Comparison of ENCODE assay signal across 23 mouse cellular contexts in genomic region chr12:77179138-77179537, GRCm38 (mm10).
"Had no signal": no experiment of that assay in that cellular context is flagged by ENCODE, and none has a peak within 500 bp of the region (broad histone marks: within the 10 kb centered on the region; RNA-seq: fewer than 3 reads in every experiment).

No protein-coding gene starts in this region.

- H3K9me3 ChIP-seq: liver, embryonic 13.5 days; liver, embryonic 15.5 days; lung, embryonic 15.5 days; midbrain, embryonic 10.5 days; midbrain, embryonic 12.5 days; neural tube, embryonic 13.5 days; neural tube, embryonic 15.5 days; stomach, embryonic 15.5 days had no signal

- DNase-seq: liver, embryonic 13.5 days; liver, postnatal 0 days; lung, adult 2 months; lung, postnatal 14 days; lung, postnatal 36 days; midbrain, embryonic 14.5 days; retina, postnatal 1 day; right cerebral cortex, adult 18-20 months; right cerebral cortex, postnatal 25 days; right cerebral cortex, postnatal 4 days; thymus, adult 2 months; thymus, postnatal 36 days had no signal

- H3K4me3 ChIP-seq: liver, embryonic 13.5 days; liver, embryonic 15.5 days; lung, embryonic 15.5 days; midbrain, embryonic 10.5 days; midbrain, embryonic 12.5 days; myocyte; neural tube, embryonic 13.5 days; neural tube, embryonic 15.5 days; stomach, embryonic 15.5 days had no signal

- H3K4me1 ChIP-seq: liver, embryonic 15.5 days; neural tube, embryonic 15.5 days had no signal

- H3K27me3 ChIP-seq: liver, embryonic 13.5 days; liver, embryonic 15.5 days; lung, embryonic 15.5 days; midbrain, embryonic 12.5 days; neural tube, embryonic 13.5 days; neural tube, embryonic 15.5 days; stomach, embryonic 15.5 days had no signal

- H3K9ac ChIP-seq: liver, embryonic 13.5 days; liver, embryonic 15.5 days; liver, postnatal 0 days; lung, embryonic 15.5 days; midbrain, embryonic 12.5 days; neural tube, embryonic 13.5 days; neural tube, embryonic 15.5 days; stomach, embryonic 15.5 days had no signal

- H3K27ac ChIP-seq: liver, embryonic 13.5 days; liver, embryonic 15.5 days; macrophage; midbrain, embryonic 12.5 days; neural tube, embryonic 13.5 days; neural tube, embryonic 15.5 days had no signal

- H3K4me2 ChIP-seq: liver, embryonic 13.5 days; liver, embryonic 15.5 days; lung, embryonic 15.5 days; midbrain, embryonic 12.5 days; neural tube, embryonic 13.5 days; neural tube, embryonic 15.5 days had no signal

- H3K36me3 ChIP-seq: liver, embryonic 13.5 days; liver, embryonic 15.5 days; lung, embryonic 15.5 days; midbrain, embryonic 10.5 days; midbrain, embryonic 12.5 days; neural tube, embryonic 13.5 days; neural tube, embryonic 15.5 days; stomach, embryonic 15.5 days had no signal

- ATAC-seq: liver, postnatal 0 days; lung, postnatal 0 days; midbrain, embryonic 16.5 days had no signal
